Mouse (Mus musculus): ENCODE data around the gene Peli3.

The Peli3 gene

DNA sequence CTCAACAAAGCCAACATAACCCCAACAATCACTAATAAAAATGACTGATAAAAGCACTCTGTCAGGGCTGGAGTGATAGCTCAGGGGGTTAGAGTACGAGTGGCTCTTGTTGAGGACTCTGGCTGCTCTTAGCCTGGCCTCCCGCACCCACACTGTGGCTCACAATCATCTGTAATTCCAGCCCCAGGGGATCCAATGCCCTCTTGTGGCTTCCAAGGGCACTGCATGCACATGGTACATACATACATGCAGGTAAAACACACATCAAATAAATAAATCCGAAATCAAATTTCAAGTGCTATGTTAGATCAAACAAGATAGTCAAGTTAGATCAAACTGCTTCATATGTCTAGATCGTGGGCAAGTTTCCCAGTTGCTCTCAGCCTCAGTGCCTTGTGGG is 34.8 kb downstream of the Peli3 start:
- peak; percentile 29 to 35 for DNase-seq

DNA sequence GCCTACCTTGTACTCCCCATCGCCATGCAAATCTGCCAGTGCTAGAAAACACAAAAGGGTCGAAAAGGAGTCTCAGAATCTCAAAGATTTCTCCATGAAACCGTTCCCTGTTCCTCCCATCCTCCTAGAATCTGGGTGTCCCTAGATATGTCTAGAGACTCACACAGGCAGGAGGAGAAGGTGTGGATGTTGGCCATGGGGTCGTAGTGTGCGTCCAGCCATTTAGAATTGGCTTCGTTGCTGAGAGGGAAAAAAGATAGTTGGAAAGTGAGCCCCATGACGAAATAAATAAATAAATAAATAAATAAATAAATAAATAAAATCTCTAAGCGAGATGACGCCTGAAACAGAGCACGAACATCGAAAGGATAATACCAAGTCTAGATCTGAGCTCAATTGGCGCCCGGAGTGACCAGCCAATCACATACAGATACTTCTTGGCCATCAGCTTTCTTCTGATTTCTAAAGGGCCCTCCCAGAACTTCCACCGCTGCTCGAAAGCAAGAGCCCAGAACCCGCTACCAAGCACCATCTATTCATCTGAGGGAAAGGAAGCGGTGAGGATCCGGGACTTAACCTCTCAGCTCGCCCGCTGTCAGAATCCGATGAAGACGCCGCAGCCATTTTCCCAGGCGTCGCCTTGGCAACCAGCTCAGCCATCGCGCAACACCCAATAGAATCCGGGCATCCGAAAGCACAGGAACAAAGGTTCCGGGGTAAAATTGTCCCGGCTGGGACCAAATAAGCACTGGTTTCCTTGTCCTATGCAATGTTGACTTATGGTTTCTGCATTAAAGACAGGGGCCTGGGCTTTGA is 36.7 kb downstream of the Peli3 start, which contains the start of gene Bbs1:
Gene Bbs1 (minus strand): TSS at position 650 of the 816 bp plus-strand sequence.
- peak; percentile 73 to 74 for DNase-seq

DNA sequence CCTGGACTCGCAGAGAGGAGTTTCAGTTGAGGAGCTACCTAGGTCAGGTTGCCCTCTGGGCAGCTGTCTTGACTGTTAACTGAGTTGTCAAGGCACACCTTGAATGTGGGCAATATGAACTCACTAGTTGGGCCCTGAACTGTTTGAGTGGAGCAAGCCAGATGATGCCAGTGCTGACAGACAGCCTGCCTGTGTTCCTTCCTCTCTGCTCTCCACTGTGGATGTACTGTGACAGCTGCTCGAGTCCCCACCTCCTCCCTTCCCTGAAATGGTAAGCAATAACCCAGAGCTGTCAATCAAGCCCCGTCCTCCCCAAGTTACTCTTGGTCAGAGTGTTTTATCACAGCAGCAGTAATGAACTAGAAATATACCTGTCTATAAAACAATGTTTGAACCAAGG is 43.0 kb downstream of the Peli3 start:
- DNase-seq: no peak

DNA sequence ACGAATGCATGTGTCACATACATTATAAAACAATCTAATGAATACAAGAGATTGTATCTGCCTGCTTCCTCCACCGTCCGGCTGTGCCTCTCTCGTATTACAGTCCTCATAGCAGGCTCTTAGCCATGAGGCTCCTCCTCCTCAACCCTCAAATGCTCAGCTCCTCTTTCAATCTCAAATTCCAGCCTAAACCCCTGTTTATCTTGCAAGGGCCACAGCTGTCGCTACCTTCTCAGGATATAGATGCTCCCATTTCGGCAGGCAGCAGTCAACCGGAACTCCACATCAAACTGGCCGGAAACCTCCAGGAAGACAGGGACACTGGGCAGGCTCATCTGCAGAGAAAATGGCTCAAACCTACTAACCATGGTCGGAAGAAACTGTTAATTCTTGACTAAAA is 44.0 kb downstream of the Peli3 start:
- no peak for DNase-seq

DNA sequence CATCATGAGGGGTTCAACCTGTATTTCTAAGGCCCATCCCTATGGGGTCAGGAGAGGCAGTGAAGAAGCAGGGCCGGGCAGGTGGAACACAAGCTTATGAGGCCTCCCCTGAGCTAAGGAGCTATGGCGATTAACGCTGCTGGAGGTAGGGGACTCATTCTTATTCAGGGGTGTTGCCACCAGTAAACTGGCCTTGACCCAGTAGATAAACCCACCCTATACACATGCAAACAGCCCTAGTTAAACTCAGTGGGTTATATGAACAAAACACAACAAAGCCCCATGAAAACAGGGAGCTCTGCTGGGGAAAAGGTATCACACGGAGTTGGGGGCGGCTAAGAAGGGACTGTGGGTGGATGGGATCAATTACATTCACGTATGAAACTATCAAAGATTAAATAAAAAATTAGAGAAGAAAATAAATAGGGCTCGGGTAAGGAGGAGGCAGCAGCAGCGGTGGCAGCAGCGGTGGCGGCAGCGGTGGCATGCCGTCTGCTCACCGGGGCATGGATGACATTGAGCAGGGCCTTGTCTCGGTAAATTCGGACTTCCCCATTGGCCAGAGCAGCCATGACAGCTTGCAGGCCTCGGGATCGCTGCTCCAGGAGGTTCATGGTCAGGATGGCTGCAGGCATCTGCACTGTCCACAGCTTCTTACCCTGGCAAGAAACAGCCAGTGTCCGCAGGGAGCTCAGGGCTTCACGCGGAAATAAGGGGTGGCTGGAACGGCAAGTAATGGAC is 46.0 kb downstream of the Peli3 start:
- DNase-seq: no peak

DNA sequence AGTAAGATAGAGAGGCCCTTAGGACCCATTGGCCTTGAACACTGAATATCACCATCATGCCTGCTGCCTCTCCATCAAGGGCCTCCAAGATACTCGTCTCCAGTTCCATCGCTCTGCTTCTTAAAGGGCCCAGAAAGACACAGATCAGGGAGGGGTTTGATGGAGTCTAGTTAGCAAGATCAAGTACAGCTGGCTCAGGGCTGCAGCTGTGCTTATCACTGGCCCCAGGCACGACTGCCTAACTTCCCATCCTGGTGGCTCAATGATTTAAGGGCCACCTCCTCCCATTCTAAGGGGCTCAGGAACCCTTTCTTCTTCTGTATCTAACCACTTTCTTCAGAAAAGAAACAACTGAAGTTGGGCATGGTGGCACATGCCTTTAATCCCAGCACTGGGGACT is 51.1 kb downstream of the Peli3 start:
- DNase-seq: no peak

DNA sequence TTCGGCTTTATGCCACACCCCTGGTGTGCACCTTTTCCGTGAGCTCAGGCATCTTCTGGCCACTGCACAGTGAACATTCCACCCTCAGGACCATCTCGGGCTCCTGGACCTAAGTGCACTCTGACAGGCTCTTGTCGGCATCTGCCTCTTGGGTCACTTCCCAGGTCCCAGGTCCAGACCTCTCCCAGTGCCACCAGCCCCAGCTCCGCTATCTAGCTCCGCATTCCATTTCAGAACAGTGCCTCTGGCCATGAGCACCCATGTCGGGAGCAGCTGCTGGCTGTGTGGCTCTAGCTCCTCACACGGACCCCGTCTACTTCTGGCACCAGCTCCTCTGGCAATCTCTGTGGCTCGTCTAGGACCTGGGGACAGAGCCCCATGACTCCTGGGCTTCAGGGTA is 53.1 kb downstream of the Peli3 start:
- DNase-seq: no peak

DNA sequence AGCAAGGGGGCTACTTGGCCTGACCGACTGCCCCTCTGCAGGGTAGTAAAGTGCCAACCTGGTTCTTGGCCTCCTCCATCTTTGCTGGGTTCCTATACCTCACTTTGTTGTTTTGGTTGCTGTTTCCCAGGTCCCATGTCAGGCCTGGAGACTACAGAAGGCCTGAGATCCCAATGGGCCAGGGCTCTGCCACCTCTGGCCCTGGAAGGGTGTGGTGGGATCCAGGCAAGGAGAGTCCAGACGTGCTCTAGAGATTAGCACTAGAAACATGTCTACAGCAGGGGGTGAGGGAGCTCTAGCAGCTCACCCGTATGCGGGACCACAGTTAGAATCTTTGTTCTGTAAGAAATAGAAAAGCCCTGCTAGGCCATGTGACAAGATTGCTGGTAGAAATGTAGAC is 59.0 kb downstream of the Peli3 start:
- DNase-seq: no peak
